Mouse (Mus musculus) embryo, embryonic 10.5 days (tissue): ENCODE data around the gene Zswim3.

Source experiments
- DNase-seq: peaks from one replicate; pipeline ENCODE4 v3.0.0-alpha.2; 2015; ENCODE audit warnings: low spot score

Gene Zswim3

GRCm38 (mm10) chr2:164804533-164805331 lies at the start of gene Zswim3, which contains the start of gene Acot8:
Zswim3 (plus strand) TSS chr2:164805098.
Acot8 (minus strand) TSS chr2:164804882.
- peak; percentile 99 for DNase-seq

DNA sequence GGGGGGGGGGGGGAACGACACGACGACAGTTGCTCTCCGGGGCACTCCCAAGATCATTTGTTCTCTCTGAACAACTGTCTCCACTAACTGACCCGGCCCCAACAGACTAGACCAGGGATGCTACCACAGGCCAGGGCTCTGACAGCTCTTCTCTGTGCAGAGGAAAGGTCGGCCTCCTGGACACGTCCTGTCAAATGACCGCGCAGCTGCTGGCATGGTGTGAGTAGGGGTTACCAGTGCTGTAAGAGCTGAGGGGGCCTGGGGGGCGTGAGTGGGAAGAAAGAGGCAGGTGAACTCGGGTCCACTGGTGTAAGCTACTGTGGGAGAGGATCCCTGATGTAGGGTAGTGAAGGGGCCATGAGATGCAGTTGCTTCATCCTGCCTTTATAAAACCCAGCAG lies 47.1 kb upstream of the Zswim3 start:
- no peak for DNase-seq

DNA sequence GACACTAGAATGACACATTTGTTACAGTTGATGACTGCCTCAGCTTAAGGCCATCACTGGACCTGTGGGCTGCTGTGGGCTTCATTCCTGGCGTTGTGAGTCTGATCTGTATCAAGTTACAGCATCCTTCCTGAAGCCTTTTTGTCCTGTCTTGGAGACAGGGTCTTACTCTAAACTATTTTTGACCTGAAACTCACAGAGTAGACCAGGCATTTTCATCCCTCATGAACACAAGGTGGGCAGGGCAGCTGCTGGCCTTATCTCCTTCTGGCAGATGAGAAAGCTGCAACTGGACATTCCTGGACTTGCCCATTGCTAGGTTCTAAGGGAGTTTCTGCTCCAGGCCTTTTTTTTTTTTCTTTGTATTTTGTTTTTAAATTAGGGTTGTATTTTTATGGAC lies 46.2 kb upstream of the Zswim3 start:
- no peak for DNase-seq

DNA sequence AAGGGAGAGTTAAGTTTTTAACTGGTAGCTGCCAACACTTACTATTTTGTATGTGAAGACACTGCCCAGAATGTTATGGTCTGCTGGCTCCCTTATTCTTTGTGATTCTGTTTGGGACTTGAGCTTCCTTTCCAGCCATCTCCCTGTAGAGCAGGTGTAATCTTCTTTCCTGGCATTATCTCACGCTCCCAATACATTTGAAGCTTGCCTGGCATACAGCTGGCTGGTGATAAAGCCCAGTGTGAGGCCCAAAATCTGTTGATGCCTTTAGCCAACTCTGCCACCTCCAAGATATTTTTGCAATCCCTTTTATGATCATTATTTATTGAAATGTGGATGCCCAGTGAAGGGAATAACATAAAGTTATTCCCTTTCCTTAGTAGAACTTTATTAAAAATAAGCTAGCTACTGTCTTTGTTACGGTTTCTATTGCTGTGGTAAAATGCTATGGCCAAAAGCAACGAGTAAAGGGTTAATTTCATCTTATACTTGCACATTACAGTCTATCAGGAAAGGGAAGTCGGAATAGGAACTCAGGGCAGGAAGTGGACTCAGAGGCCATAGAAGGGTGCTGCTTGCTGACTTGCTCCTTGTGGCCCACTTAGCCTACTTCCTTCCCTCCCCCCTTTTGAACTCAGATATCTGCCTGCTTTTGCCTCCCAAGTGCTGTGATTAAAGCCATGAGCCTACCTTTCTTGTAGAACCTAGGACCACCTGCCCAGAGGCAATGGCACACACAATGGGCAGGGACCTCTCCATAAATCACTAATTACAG lies 44.7 kb upstream of the Zswim3 start:
- DNase-seq = no peak

DNA sequence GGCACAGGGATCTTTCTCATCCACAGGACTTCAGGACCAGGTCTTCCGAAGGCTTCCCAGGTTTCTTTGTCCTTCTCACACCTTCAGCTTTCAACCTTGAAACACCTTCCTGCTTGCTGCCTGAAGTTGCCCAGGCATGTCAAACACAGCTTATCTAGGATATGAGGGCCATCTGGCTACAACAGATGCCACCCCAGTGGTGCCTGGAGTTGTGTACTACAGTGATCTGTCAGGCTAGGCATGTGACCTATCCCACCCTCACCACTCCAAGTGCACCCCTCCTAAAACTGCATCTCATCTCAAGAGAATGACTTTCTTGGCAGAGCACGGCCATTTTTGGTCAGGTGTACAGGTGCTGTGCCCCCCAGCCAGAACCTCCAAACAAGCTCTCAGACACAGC lies 43.4 kb upstream of the Zswim3 start:
- no peak for DNase-seq

DNA sequence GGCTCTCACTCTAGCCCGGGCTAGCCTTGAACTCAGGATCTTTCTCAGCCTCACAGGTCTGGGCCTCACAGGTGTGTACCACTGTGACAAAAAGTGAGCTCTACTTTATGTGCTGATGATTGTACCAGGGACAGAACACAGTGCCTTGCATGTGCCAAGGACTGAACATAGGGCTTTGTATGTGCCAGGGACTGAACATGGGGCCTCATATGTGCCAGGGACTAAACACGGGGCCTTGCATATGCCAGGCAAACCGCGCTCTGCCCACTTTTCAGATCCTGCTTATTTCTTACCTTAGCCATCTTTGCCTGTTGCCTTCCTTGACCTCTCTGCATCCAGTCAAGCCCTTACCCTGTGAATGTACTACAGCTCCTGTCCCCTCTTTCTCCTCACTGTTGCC lies 42.9 kb upstream of the Zswim3 start:
- DNase-seq = no peak

- DNase-seq = no peak
Measured at GRCm38 (mm10) chr2:164762593-164762992, 42.3 kb upstream of the Zswim3 start.

DNA sequence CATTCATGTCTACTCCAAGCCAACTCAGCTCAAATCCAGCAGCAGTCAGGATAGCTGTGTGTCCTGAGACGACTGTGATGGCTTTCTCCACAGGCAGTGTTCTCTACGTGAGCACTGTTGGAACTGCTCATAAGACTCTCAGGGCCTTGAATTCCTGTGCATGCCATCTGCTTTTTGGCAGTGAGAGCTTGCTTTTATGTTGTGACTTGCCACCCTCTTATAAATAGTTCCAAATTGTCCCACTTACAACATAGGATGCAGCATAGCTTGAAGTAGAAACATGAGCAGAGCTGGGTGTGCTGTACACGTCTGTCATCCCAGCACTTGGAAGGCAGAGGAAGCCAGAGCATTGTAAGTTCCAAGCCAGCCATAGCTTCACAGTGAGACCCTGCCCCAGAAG lies 39.1 kb upstream of the Zswim3 start:
- no peak for DNase-seq

DNA sequence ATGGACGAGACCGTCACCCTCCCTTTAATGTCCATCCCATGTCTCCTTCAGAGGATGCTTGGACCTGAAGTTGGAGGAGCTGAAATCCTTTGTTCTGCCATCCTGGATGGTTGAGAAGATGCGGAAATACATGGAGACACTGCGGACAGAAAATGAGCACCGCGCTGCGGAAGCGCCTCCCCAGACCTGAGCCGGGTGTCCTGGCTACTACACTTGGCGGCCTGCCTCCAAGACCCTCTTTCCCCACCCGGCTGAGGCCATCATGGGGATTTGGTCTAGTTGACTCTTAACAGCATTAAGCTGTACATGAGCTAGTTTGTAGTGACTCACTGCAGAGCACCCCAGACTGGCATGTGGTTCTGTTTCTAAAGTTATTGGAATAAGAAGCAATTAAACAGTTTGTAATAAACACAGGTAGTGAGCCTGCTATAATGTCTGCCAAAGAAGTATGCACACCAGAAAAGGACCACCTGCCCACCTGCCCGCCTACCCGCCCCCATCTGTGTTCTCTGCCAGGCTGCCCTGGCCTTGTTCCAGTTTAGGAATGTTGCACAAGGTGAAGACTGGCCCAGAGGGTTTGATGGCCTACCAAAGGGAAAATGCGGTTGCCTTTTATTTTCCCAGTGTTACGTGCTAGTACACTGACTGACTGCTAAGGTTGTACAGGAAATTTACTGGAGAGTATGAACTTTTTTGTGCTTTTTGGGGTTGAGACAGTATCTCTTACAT lies 36.9 kb upstream of the Zswim3 start:
- DNase-seq = no peak

DNA sequence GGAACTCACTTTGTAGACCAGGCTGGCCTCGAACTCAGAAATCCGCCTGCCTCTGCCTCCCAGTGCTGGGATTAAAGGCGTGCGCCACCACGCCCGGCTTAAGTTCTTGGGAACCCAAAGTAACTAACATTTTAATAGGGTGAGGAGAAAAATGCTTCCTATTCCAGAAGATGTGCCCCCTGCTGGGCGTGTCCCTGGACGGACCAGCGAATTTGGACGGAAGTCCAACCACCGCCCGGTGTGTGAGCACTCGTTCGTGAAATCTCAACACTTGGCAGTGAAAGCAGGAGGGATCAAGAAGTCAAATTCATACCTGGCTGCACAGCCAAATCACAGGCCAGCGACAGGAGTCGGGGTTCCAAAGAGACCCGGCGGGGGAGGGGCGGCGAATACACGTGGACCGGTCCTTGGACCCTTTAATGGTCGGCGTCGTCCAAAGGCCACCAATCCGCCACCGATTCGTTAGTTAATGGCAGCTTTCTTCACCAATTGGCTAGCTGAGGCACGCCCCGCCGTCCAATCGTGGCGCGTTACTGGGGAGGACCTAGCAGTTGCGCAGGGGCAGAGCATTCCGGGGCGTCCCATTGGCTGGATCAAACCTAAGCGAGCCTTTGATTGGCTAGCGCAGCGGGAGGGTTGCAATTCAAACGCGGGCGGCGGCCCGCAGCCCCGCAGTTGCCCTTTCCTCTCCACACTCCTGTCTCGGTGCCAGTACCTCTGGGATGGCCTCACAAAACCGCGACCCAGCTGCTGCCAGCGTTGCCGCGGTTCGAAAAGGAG lies 35.5 kb upstream of the Zswim3 start, which contains the start of gene Ube2c:
Gene Ube2c, plus strand, starts transcription at position 641 of the 780 bp plus-strand sequence.
- DNase-seq = peak; percentile 100

DNA sequence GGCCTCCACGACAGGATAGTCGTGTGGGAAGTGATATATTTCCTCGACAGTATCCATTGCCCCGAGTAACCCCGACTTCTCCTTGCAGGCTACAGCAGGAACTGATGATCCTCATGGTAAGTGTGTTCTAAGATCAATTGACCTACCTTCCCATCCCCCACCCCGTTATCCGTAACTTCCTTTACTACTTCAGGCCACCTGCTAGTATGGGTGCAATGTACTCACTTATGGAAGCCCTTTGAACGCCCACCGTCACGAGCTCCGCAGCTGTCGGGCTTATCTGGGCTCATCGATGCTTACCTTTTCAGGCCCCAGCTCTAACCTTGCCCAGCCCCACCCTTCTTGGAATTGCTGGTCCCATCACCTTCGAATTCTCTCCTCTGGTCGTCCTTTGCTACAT lies 34.6 kb upstream of the Zswim3 start:
- DNase-seq = peak; percentile 35

DNA sequence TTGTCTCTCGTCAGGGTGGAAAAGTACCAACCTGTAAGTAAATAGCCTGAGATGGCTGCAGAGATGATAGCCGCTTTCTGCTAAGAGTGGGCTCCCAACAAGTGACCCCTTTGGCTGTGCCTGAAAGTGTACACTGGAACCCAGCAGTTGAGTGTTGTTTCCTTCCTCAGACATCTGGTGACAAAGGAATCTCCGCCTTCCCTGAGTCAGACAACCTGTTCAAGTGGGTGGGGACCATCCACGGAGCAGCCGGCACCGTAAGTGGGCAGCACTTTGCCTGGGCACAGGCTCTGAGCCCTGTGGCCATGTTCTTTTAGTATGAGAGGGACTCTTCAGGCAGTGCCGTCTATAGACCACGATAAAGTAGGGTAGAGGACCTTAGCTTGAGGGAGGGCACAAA lies 33.8 kb upstream of the Zswim3 start:
- DNase-seq = no peak

- no peak for DNase-seq
Measured at GRCm38 (mm10) chr2:164773229-164773988, 31.5 kb upstream of the Zswim3 start.

DNA sequence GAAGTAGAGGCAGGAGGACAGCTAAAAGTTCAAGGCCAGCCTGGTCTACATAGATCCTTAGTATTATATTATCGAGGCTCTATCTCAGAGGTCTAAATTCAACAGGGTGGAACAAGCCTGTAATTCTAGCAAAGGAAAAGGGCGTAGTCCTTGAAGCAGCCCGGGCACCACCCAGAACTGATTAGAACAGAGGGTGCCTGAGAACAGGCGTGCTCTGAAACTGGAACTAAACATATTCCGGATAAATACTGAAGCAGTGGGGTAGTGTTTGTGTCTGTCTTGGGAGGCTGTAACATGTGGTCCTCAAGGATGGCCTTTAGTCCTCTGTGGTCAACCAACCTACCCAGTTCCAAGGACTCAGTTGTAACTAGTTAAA lies 30.9 kb upstream of the Zswim3 start:
- no peak for DNase-seq

GRCm38 (mm10) chr2:164776130-164776529 lies 28.8 kb upstream of the Zswim3 start:
- DNase-seq = no peak

GRCm38 (mm10) chr2:164776801-164777200 lies 28.1 kb upstream of the Zswim3 start:
- no peak for DNase-seq

GRCm38 (mm10) chr2:164777246-164778014 lies 27.5 kb upstream of the Zswim3 start:
- DNase-seq = no peak

- no peak for DNase-seq
Measured at GRCm38 (mm10) chr2:164778015-164778287, 26.9 kb upstream of the Zswim3 start.

GRCm38 (mm10) chr2:164778809-164779208 lies 26.1 kb upstream of the Zswim3 start:
- DNase-seq = no peak

- no peak for DNase-seq
Measured at GRCm38 (mm10) chr2:164779481-164780086, 25.3 kb upstream of the Zswim3 start, which contains the start of gene Tnnc2. Tnnc2 (minus strand) TSS chr2:164779967.
